Mouse (Mus musculus) liver, embryonic 11.5 days (tissue): ENCODE data around the gene Mapre1. TPM values are rescaled to one million over a fixed set of nuclear protein-coding genes. Genes with fewer than 3 reads are reported as not detected.
"Not testable (repeated sequence)": the region's sequence is repeated elsewhere in the genome, so short reads cannot be mapped to it uniquely, and the experiment has no call there.

Experiments used
- ATAC-seq: fragments of 200-750 bp; cut with Nextera tagmentation; replicated peaks from 2 replicates; pipeline ENCODE4 v1.8.0; 2017; ENCODE audit warnings: moderate number of reproducible peaks, mild to moderate bottlenecking, moderate TSS enrichment, moderate library complexity; ENCODE audit not compliant: low FRiP score
- DNase-seq: peaks from one replicate; pipeline ENCODE4 v3.0.0-alpha.2; 2017; ENCODE audit warnings: low spot score
- H3K27ac ChIP-seq: fragments of 300-500 bp; sonication (generic); 2 replicates; pipeline ENCODE4 v1.5.1; 2014; ENCODE audit warnings: mild to moderate bottlenecking, low read depth, low read length, control low read depth
- H3K27me3 ChIP-seq: fragments of 300-500 bp; sonication (generic); replicated peaks from 2 replicates; pipeline ENCODE4 v1.6.1; 2014; ENCODE audit warnings: low read length, mixed read lengths; ENCODE audit not compliant: control insufficient read depth, insufficient read depth
- H3K36me3 ChIP-seq: fragments of 300-500 bp; sonication (generic); 2 replicates; pipeline ENCODE4 v1.6.1; 2014; ENCODE audit warnings: mild to moderate bottlenecking, low read length, moderate library complexity, mixed read lengths; ENCODE audit not compliant: control insufficient read depth, insufficient read depth
- H3K4me1 ChIP-seq: fragments of 300-500 bp; sonication (generic); replicated peaks from 2 replicates; pipeline ENCODE4 v1.6.1; 2014; ENCODE audit warnings: low read length, mixed read lengths; ENCODE audit not compliant: control insufficient read depth, insufficient read depth
- H3K4me2 ChIP-seq: fragments of 300-500 bp; sonication (generic); 2 replicates; pipeline ENCODE4 v1.6.1; 2014; ENCODE audit warnings: mild to moderate bottlenecking, control low read depth, moderate library complexity
- H3K4me3 ChIP-seq: fragments of 300-500 bp; sonication (generic); 2 replicates; pipeline ENCODE4 v1.5.1; 2014; ENCODE audit warnings: low read depth, low read length, control low read depth
- H3K9ac ChIP-seq: fragments of 300-500 bp; sonication (generic); 2 replicates; pipeline ENCODE4 v1.6.1; 2014; ENCODE audit warnings: low read depth, low read length, control low read depth
- H3K9me3 ChIP-seq: fragments of 300-500 bp; sonication (generic); 2 replicates; pipeline ENCODE4 v1.6.1; 2016; ENCODE audit warnings: low read length, inconsistent platforms, mixed read lengths; ENCODE audit not compliant: control insufficient read depth
- WGBS: fragments of 180-500 bp; shearing (Covaris S2); extraction: QIAGEN DNeasy Blood & Tissue Kit; methylation state at CpG from one replicate; pipeline ENCODE4 v1.1.7; 2014; 5-methylcytosine and 5-hydroxymethylcytosine counted together
- polyA plus RNA-seq: library from polyadenylated mRNA; unstranded; fragments of >200 nt; fragmentation: Nextera tagmentation; extraction: Ambion mirVana; gene quantifications from 2 replicates; pipeline ENCODE4 v1.2.1, GENCODE M21; 2014

The Mapre1 gene
- 235 and 274 TPM in 2 replicates for polyA plus RNA-seq

- Histone ChIP-seq H3K27ac (peak within 1 kb of the TSS; percentile 94), H3K9me3 (no peaks in the 10 kb centered on the region), H3K4me3 (peak within 1 kb of the TSS; percentile 90), H3K27me3 (no peaks in the 10 kb centered on the region), H3K4me2 (peak within 1 kb of the TSS; percentile 91), H3K36me3 (no peaks in the 10 kb centered on the region; the same call in 1 of the 2 replicates), H3K9ac (peak within 1 kb of the TSS; percentile 96), H3K4me1 (peaks cover 26% of the 10 kb centered on the region)
- DNase-seq (peak; percentile 100), ATAC-seq (peak; percentile 97)
- 10% methylated on average over 58 of the region's 58 CpGs for WGBS
These were observed at the start of gene Mapre1 for GRCm38 (mm10) chr2:153740500-153741436. Mapre1 (plus strand) TSS chr2:153741274.

- not testable (repeated sequence) for H3K27ac ChIP-seq, H3K4me2 ChIP-seq, H3K4me1 ChIP-seq, H3K27me3 ChIP-seq, H3K9me3 ChIP-seq, DNase-seq, ATAC-seq, H3K9ac ChIP-seq, H3K4me3 ChIP-seq, H3K36me3 ChIP-seq
- 76% methylated on average over 6 of the region's 7 CpGs for WGBS
These were observed 47.7 kb upstream of the Mapre1 start for GRCm38 (mm10) chr2:153693413-153693812.

- ATAC-seq (0 out of 2 replicates have a peak, but pooled peaks have one; percentile 31), DNase-seq (no peak)
- Histone ChIP-seq H3K27ac (no peak overlapping the region), H3K27me3 (no peaks in the 10 kb centered on the region), H3K4me2 (no peak overlapping the region), H3K4me3 (no peak overlapping the region), H3K9ac (no peak overlapping the region), H3K36me3 (no peaks in the 10 kb centered on the region), H3K4me1 (no peaks in the 10 kb centered on the region), H3K9me3 (no peaks in the 10 kb centered on the region)
- WGBS = 58% methylated on average over 19 of the region's 19 CpGs
These were observed 46.5 kb upstream of the Mapre1 start for GRCm38 (mm10) chr2:153694462-153695085.

GRCm38 (mm10) chr2:153696352-153696751, 44.7 kb upstream of the Mapre1 start, which contains the start of gene Dnmt3c:
Dnmt3c (plus strand) TSS chr2:153696652.
- H3K36me3 ChIP-seq = no peaks in the 10 kb centered on the region

GRCm38 (mm10) chr2:153703389-153703788, 37.7 kb upstream of the Mapre1 start:
- DNase-seq (no peak), ATAC-seq (no peak)
- H3K27me3 ChIP-seq = no peaks in the 10 kb centered on the region
- H3K4me3 ChIP-seq = no peak overlapping the region
- no peaks in the 10 kb centered on the region for H3K36me3 ChIP-seq
- WGBS = 59% methylated on average over 6 of the region's 6 CpGs
- H3K9ac ChIP-seq = no peak overlapping the region
- H3K27ac ChIP-seq = no peak overlapping the region
- no peak overlapping the region for H3K4me2 ChIP-seq
- H3K4me1 ChIP-seq = no peaks in the 10 kb centered on the region
- no peaks in the 10 kb centered on the region for H3K9me3 ChIP-seq

More at GRCm38 (mm10) chr2:153696352-153696751, 44.7 kb upstream of the Mapre1 start, which contains the start of gene Dnmt3c:
- H3K4me2 ChIP-seq = no peak within 1 kb of the TSS
- H3K4me1 ChIP-seq = no peaks in the 10 kb centered on the region
- no peak within 1 kb of the TSS for H3K27ac ChIP-seq
- no peak for ATAC-seq
- no peaks in the 10 kb centered on the region for H3K9me3 ChIP-seq
- no peaks in the 10 kb centered on the region for H3K27me3 ChIP-seq
- no peak within 1 kb of the TSS for H3K4me3 ChIP-seq
- DNase-seq = no peak
- H3K9ac ChIP-seq = no peak within 1 kb of the TSS

- DNase-seq (no peak), ATAC-seq (peak; percentile 47; the same call in 1 of the 2 replicates)
- H3K9ac ChIP-seq = no peak overlapping the region
- no peak overlapping the region for H3K4me2 ChIP-seq
- H3K4me3 ChIP-seq = no peak overlapping the region
- no peak overlapping the region for H3K27ac ChIP-seq
- no peaks in the 10 kb centered on the region for H3K9me3 ChIP-seq
- WGBS = 45% methylated on average over 8 of the region's 8 CpGs
- H3K36me3 ChIP-seq = no peaks in the 10 kb centered on the region
- no peaks in the 10 kb centered on the region for H3K27me3 ChIP-seq
- H3K4me1 ChIP-seq = peaks cover 13% of the 10 kb centered on the region
These were observed 30.3 kb upstream of the Mapre1 start for GRCm38 (mm10) chr2:153710701-153711330.

GRCm38 (mm10) chr2:153712646-153713091, 28.4 kb upstream of the Mapre1 start:
- Histone ChIP-seq H3K9ac (0 out of 2 replicates have a peak overlapping the region, but pooled peaks have one; percentile 46), H3K27me3 (no peaks in the 10 kb centered on the region), H3K9me3 (no peaks in the 10 kb centered on the region), H3K36me3 (no peaks in the 10 kb centered on the region), H3K4me3 (no peak overlapping the region), H3K4me2 (no peak overlapping the region), H3K4me1 (peaks cover 13% of the 10 kb centered on the region), H3K27ac (peak overlapping the region; percentile 63)
- ATAC-seq (peak; percentile 76), DNase-seq (no peak)
- 59% methylated on average over 3 of the region's 3 CpGs for WGBS

GRCm38 (mm10) chr2:153713227-153713626, 27.8 kb upstream of the Mapre1 start:
- Histone ChIP-seq H3K27ac (peak overlapping the region; percentile 63), H3K9ac (peak overlapping the region; percentile 46; the same call in 1 of the 2 replicates), H3K4me1 (peaks cover 14% of the 10 kb centered on the region), H3K27me3 (no peaks in the 10 kb centered on the region), H3K9me3 (no peaks in the 10 kb centered on the region), H3K4me2 (no peak overlapping the region), H3K36me3 (no peaks in the 10 kb centered on the region), H3K4me3 (no peak overlapping the region)
- DNase-seq (no peak), ATAC-seq (no peak)
- 74% methylated on average over 4 of the region's 4 CpGs for WGBS
